Mouse (Mus musculus): ENCODE results near the gene Zfp654.
A peak's percentile ranks its signal among the peaks of the same experiment; 100 is the strongest.

Zfp654 gene

GRCm38 (mm10) chr16:64852891-64853290, 1.4 kb upstream of the Zfp654 start:
- DNase-seq (ENCODE audit: low read depth, low spot score) = no peak

- peak; percentile 59 for DNase-seq (ENCODE audit: low read depth, low spot score)
Measured at GRCm38 (mm10) chr16:64852441-64852871, 1.0 kb upstream of the Zfp654 start.

- DNase-seq (ENCODE audit: low read depth, low spot score) = no peak
Measured at GRCm38 (mm10) chr16:64851085-64851562, 328 bp downstream of the Zfp654 start.

GRCm38 (mm10) chr16:64850287-64851084, 966 bp downstream of the Zfp654 start:
- DNase-seq (ENCODE audit: low read depth, low spot score) = peak; percentile 74

- peak; percentile 61 for DNase-seq (ENCODE audit: low read depth, low spot score)
Measured at GRCm38 (mm10) chr16:64845947-64846346, 5.5 kb downstream of the Zfp654 start.

GRCm38 (mm10) chr16:64842374-64842729, 9.1 kb downstream of the Zfp654 start:
- DNase-seq (ENCODE audit: low read depth, low spot score) = no peak

- no peak for DNase-seq (ENCODE audit: low read depth, low spot score)
Measured at GRCm38 (mm10) chr16:64841481-64842373, 9.7 kb downstream of the Zfp654 start.

GRCm38 (mm10) chr16:64836709-64837108, 14.7 kb downstream of the Zfp654 start:
- DNase-seq (ENCODE audit: low read depth, low spot score) = no peak

GRCm38 (mm10) chr16:64835996-64836545, 15.4 kb downstream of the Zfp654 start:
- DNase-seq (ENCODE audit: low read depth, low spot score) = no peak

- no peak for DNase-seq (ENCODE audit: low read depth, low spot score)
Measured at GRCm38 (mm10) chr16:64830291-64830690, 21.2 kb downstream of the Zfp654 start.

GRCm38 (mm10) chr16:64824474-64824873, 27.0 kb downstream of the Zfp654 start:
- DNase-seq (ENCODE audit: low read depth, low spot score) = no peak

GRCm38 (mm10) chr16:64823890-64824289, 27.6 kb downstream of the Zfp654 start:
- DNase-seq (ENCODE audit: low read depth, low spot score) = no peak

GRCm38 (mm10) chr16:64817094-64817765, 34.2 kb downstream of the Zfp654 start:
- no peak for DNase-seq (ENCODE audit: low read depth, low spot score)

- no peak for DNase-seq (ENCODE audit: low read depth, low spot score)
Measured at GRCm38 (mm10) chr16:64803041-64803440, 48.4 kb downstream of the Zfp654 start.

- peak; percentile 36 for DNase-seq (ENCODE audit: low read depth, low spot score)
Measured at GRCm38 (mm10) chr16:64801638-64802037, 49.8 kb downstream of the Zfp654 start.

GRCm38 (mm10) chr16:64800393-64800792, 51.1 kb downstream of the Zfp654 start:
- no peak for DNase-seq (ENCODE audit: low read depth, low spot score)

GRCm38 (mm10) chr16:64794802-64795201, 56.6 kb downstream of the Zfp654 start:
- DNase-seq (ENCODE audit: low read depth, low spot score) = no peak

GRCm38 (mm10) chr16:64789706-64790105, 61.7 kb downstream of the Zfp654 start:
- DNase-seq (ENCODE audit: low read depth, low spot score) = no peak

- no peak for DNase-seq (ENCODE audit: low read depth, low spot score)
Measured at GRCm38 (mm10) chr16:64775516-64775915, 75.9 kb downstream of the Zfp654 start.

- no peak for DNase-seq (ENCODE audit: low read depth, low spot score)
Measured at GRCm38 (mm10) chr16:64771431-64771818, 80.0 kb downstream of the Zfp654 start.

All from A20 (cell line).